9 mouse cellular contexts compared by ENCODE assay signal in genomic region chr4:149518351-149519220, GRCm38 (mm10). TPM values are rescaled to one million over a fixed set of nuclear protein-coding genes. Genes with fewer than 3 reads are reported as not detected.
A peak's percentile ranks its signal among the peaks of the same experiment; 100 is the strongest.
DNase-seq lines count a peak whose midpoint lies in the region; ATAC-seq and TF ChIP-seq lines count a peak whose summit lies in the region.
"Had no signal": no experiment of that assay in that cellular context is flagged by ENCODE, and none has a peak within 500 bp of the region (broad histone marks: within the 10 kb centered on the region; RNA-seq: fewer than 3 reads in every experiment).

No protein-coding gene starts in this region.

- H3K27me3 ChIP-seq in erythroblast, embryonic 14.5 days (ENCODE audit: control insufficient read depth) = peaks cover 21% of the 10 kb centered on the region
- H3K27me3 ChIP-seq in hindbrain, embryonic 11.5 days (ENCODE audit: control insufficient read depth, insufficient read depth, low read length) = no peaks in the 10 kb centered on the region
- no peaks in the 10 kb centered on the region for H3K27me3 ChIP-seq in lung, postnatal 0 days (replicated peaks; ENCODE audit: insufficient read depth, low read length)

- DNase-seq in thymus, adult 18-20 months = peak; percentile 11 to 28
- no peak for DNase-seq in thymus, postnatal 36 days
- peak; percentile 27 for DNase-seq in hindbrain, embryonic 11.5 days (ENCODE audit: low spot score)
- DNase-seq in lung, postnatal 0 days (ENCODE audit: low spot score) = no peak
- DNase-seq in yolk sac, embryonic 10.5 days (ENCODE audit: low spot score) = peak; percentile 22
- DNase-seq in ovary, postnatal 36 days (ENCODE audit: low spot score) = no peak

- peak overlapping the region; percentile 62; the same call in 1 of the 2 replicates for H3K27ac ChIP-seq in hindbrain, embryonic 11.5 days (ENCODE audit: low read depth, low read length)
- H3K27ac ChIP-seq in lung, postnatal 0 days (ENCODE audit: low read length) = peak overlapping the region; percentile 27

- peak overlapping the region; percentile 88 for H3K9ac ChIP-seq in hindbrain, embryonic 11.5 days (ENCODE audit: low read depth, low read length)
- peak overlapping the region; percentile 60 for H3K9ac ChIP-seq in lung, postnatal 0 days (replicated peaks; ENCODE audit: low read depth)

- peaks cover 17% of the 10 kb centered on the region for H3K4me1 ChIP-seq in erythroblast, embryonic 14.5 days (ENCODE audit: control insufficient read depth)
- H3K4me1 ChIP-seq in hindbrain, embryonic 11.5 days (replicated peaks; ENCODE audit: control insufficient read depth, insufficient read depth, low read length) = 0 out of 2 replicates have a peak, but pooled peaks cover 6% of the 10 kb centered on the region
- no peaks in the 10 kb centered on the region for H3K4me1 ChIP-seq in lung, postnatal 0 days (ENCODE audit: insufficient read depth, low read depth, low read length)

- H3K9me3 ChIP-seq in erythroblast, embryonic 14.5 days (ENCODE audit: control insufficient read depth, low read length) = peaks cover 2% of the 10 kb centered on the region; the same call in 1 of the 2 replicates
- H3K9me3 ChIP-seq in hindbrain, embryonic 11.5 days (ENCODE audit: control insufficient read depth, low read length) = no peaks in the 10 kb centered on the region
- no peaks in the 10 kb centered on the region for H3K9me3 ChIP-seq in lung, postnatal 0 days (ENCODE audit: low read length)

- TF ChIP-seq CTCF in lung, postnatal 0 days (IDR thresholded peaks at IDR 0.05) = no peak

- peak overlapping the region; percentile 91 for H3K4me2 ChIP-seq in hindbrain, embryonic 11.5 days (replicated peaks; ENCODE audit: low read depth, low read length)
- peak overlapping the region; percentile 97 for H3K4me2 ChIP-seq in lung, postnatal 0 days (replicated peaks; ENCODE audit: low read depth, low read length)

- WGBS in hindbrain, embryonic 11.5 days = 6% methylated on average over 38 of the region's 52 CpGs
- WGBS in lung, postnatal 0 days = 5% methylated on average over 36 of the region's 52 CpGs

- H3K36me3 ChIP-seq in erythroblast, embryonic 14.5 days (ENCODE audit: control insufficient read depth) = no peaks in the 10 kb centered on the region
- H3K36me3 ChIP-seq in hindbrain, embryonic 11.5 days (ENCODE audit: control insufficient read depth, insufficient read depth, low read length) = no peaks in the 10 kb centered on the region
- no peaks in the 10 kb centered on the region for H3K36me3 ChIP-seq in lung, postnatal 0 days (ENCODE audit: insufficient read depth, low read length)

- no peak for ATAC-seq in erythroblast, adult 5-6 weeks (replicated peaks; ENCODE audit: low FRiP score, poor library complexity, severe bottlenecking)
- no peak for ATAC-seq in hindbrain, embryonic 11.5 days (ENCODE audit: low FRiP score)
- no peak for ATAC-seq in lung, postnatal 0 days

- no peak for TF ChIP-seq EP300 in lung, postnatal 0 days (IDR thresholded peaks at IDR 0.05)

- peak overlapping the region; percentile 70 for H3K4me3 ChIP-seq in erythroblast, embryonic 14.5 days (replicated peaks)
- peak overlapping the region; percentile 87 for H3K4me3 ChIP-seq in hindbrain, embryonic 11.5 days (ENCODE audit: low read depth, low read length)
- H3K4me3 ChIP-seq in lung, postnatal 0 days (ENCODE audit: low read depth, low read length) = peak overlapping the region; percentile 65

RNA-seq across cellular contexts. Expression of gene Ctnnbip1, which starts 0.6 kb away (rescaled TPM):
- polyA plus RNA-seq in erythroblast, embryonic 14.5 days (2012) = 0.18 and 0.54 TPM in 2 replicates
- total RNA-seq in erythroblast, adult 5-6 weeks (2015; ENCODE audit: low replicate concordance) = 4.6 TPM in 1 of 2 replicates, not detected in the other
- total RNA-seq in erythroblast, adult 5-6 weeks (2017; ENCODE audit: low replicate concordance) = 2.2 and 4.6 TPM in 2 replicates
- polyA plus RNA-seq in hindbrain, embryonic 11.5 days (2014; fragmentation: Nextera tagmentation; extraction: Ambion mirVana) = 63.4 and 65.2 TPM in 2 replicates
- 38.4 and 40.1 TPM in 2 replicates for polyA plus RNA-seq in lung, postnatal 0 days (2015; fragmentation: Nextera tagmentation; extraction: Ambion mirVana)

RNA-seq across cellular contexts. Expression of gene Lzic, which starts 33.6 kb away (rescaled TPM):
- polyA plus RNA-seq in erythroblast, embryonic 14.5 days (2012) = 0.29 and 0.58 TPM in 2 replicates
- total RNA-seq in erythroblast, adult 5-6 weeks (2015; ENCODE audit: low replicate concordance) = 4.8 and 5.4 TPM in 2 replicates
- 6.1 and 23.2 TPM in 2 replicates for total RNA-seq in erythroblast, adult 5-6 weeks (2017; ENCODE audit: low replicate concordance)
- polyA plus RNA-seq in hindbrain, embryonic 11.5 days (2014; fragmentation: Nextera tagmentation; extraction: Ambion mirVana) = 48.4 and 54.8 TPM in 2 replicates
- 19.8 and 23.0 TPM in 2 replicates for polyA plus RNA-seq in lung, postnatal 0 days (2015; fragmentation: Nextera tagmentation; extraction: Ambion mirVana)

RNA-seq across cellular contexts. Expression of gene Nmnat1, which starts 33.6 kb away (rescaled TPM):
- polyA plus RNA-seq in erythroblast, embryonic 14.5 days (2012) = 0.10 and 0.17 TPM in 2 replicates
- 0.58 and 3.1 TPM in 2 replicates for total RNA-seq in erythroblast, adult 5-6 weeks (2015; ENCODE audit: low replicate concordance)
- 0.84 and 1.2 TPM in 2 replicates for total RNA-seq in erythroblast, adult 5-6 weeks (2017; ENCODE audit: low replicate concordance)
- polyA plus RNA-seq in hindbrain, embryonic 11.5 days (2014; fragmentation: Nextera tagmentation; extraction: Ambion mirVana) = 15.5 and 16.9 TPM in 2 replicates
- polyA plus RNA-seq in lung, postnatal 0 days (2015; fragmentation: Nextera tagmentation; extraction: Ambion mirVana) = 6.3 TPM in 2 replicates

RNA-seq across cellular contexts. Expression of gene Tmem274, which starts 41.4 kb away (rescaled TPM):
- polyA plus RNA-seq in erythroblast, embryonic 14.5 days (2012) = not detected in 2 replicates
- not detected in 2 replicates for total RNA-seq in erythroblast, adult 5-6 weeks (2015; ENCODE audit: low replicate concordance)
- total RNA-seq in erythroblast, adult 5-6 weeks (2017; ENCODE audit: low replicate concordance) = not detected in 2 replicates
- polyA plus RNA-seq in hindbrain, embryonic 11.5 days (2014; fragmentation: Nextera tagmentation; extraction: Ambion mirVana) = not detected in 2 replicates
- polyA plus RNA-seq in lung, postnatal 0 days (2015; fragmentation: Nextera tagmentation; extraction: Ambion mirVana) = not detected in 2 replicates
- total RNA-seq: gastrocnemius, postnatal 4 days had no signal

Comparison
In these comparisons a context has a peak if more than half of its experiments do, and no peak if none do; other contexts are left out.
1. DNase-seq: peak in thymus, adult 18-20 months (2 of 2), hindbrain, embryonic 11.5 days (single experiment) and yolk sac, embryonic 10.5 days (single experiment); none in thymus, postnatal 36 days (0 of 2), lung, postnatal 0 days (single experiment) and ovary, postnatal 36 days (single experiment).
2. RNA of gene Ctnnbip1, which starts 0.6 kb away (polyA plus RNA-seq): 63.4 to 65.2 TPM in hindbrain, embryonic 11.5 days and 38.4 to 40.1 TPM in lung, postnatal 0 days; 0.18 to 0.54 TPM in erythroblast, embryonic 14.5 days; every median in the first group is over 10 times any median in the second.
3. RNA of gene Lzic, which starts 33.6 kb away (polyA plus RNA-seq): 48.4 to 54.8 TPM in hindbrain, embryonic 11.5 days and 19.8 to 23.0 TPM in lung, postnatal 0 days; 0.29 to 0.58 TPM in erythroblast, embryonic 14.5 days; every median in the first group is over 10 times any median in the second.
4. Peak in every context shown above with its lines, with median percentiles within 50 percentile points of each other: H3K4me3 ChIP-seq.